ENCODE assay signal across 19 mouse cellular contexts in genomic region chr7:123146141-123146846, GRCm38 (mm10). TPM values are rescaled to one million over a fixed set of nuclear protein-coding genes. Genes with fewer than 3 reads are reported as not detected.
DNase-seq lines count a peak whose midpoint lies in the region; ATAC-seq lines count a peak whose summit lies in the region.
"Had no signal": no experiment of that assay in that cellular context is flagged by ENCODE, and none has a peak within 500 bp of the region (broad histone marks: within the 10 kb centered on the region; RNA-seq: fewer than 3 reads in every experiment).

No protein-coding gene starts in this region.

- DNase-seq in frontal cortex, postnatal 10 days (ENCODE audit: low spot score in 2 of 2): no peak
- DNase-seq in layer of hippocampus, adult 9-11 months: peak; percentile 14
- no peak for DNase-seq in layer of hippocampus, postnatal 36 days
- peak; percentile 32 for DNase-seq in right cerebral cortex, adult 18-20 months
- no peak for DNase-seq in right cerebral cortex, postnatal 25 days
- peak; percentile 69 for DNase-seq in brain, adult 2 months (ENCODE audit: low read depth, low spot score)
- DNase-seq in adrenal gland, adult 18-20 months (ENCODE audit: low spot score in 2 of 2): no peak
- DNase-seq: adrenal gland, postnatal 10 days; adrenal gland, postnatal 36 days; B cell, adult 2 months; cerebellum, adult 11 months; cerebellum, adult 2 months; cerebellum, adult 9-11 months; cerebellum, postnatal 25 days; gastrocnemius, postnatal 25 days; heart, adult 2 months had no signal

- ATAC-seq in frontal cortex, adult (ENCODE audit: low TSS enrichment): peak; percentile 87
- ATAC-seq: activated CD4-positive, CD25-positive, alpha-beta regulatory T cell, adult 4 months; forebrain, embryonic 15.5 days had no signal

RNA-seq across cellular contexts. Expression of gene Tnrc6a, which starts 22.6 kb away (rescaled TPM):
- 10 to 100 TPM; 44.6 to 49.9 TPM for total RNA-seq in layer of hippocampus, postnatal 36 days (2021)
- 10 to 100 TPM; 39.7 to 45.9 TPM for total RNA-seq in adrenal gland, adult 18-20 months (2021)

Comparison
In these comparisons a context has a peak if more than half of its experiments do, and no peak if none do; other contexts are left out.
1. DNase-seq: peak in layer of hippocampus, adult 9-11 months (single experiment), right cerebral cortex, adult 18-20 months (single experiment) and brain, adult 2 months (single experiment); none in frontal cortex, postnatal 10 days (0 of 2), layer of hippocampus, postnatal 36 days (0 of 2), right cerebral cortex, postnatal 25 days (single experiment) and adrenal gland, adult 18-20 months (0 of 2).